Mouse (Mus musculus) heart, postnatal 0 days (tissue): ENCODE measurements around the gene Gm17651.

Experiments used
- CTCF ChIP-seq: IDR thresholded peaks from 2 replicates; pipeline ENCODE4 v1.5.1; 2016; ENCODE audit warnings: antibody characterized with exemption, control low read depth, low read depth
- EP300 ChIP-seq: IDR thresholded peaks from 2 replicates; pipeline ENCODE4 v1.6.1; 2016; ENCODE audit warnings: antibody characterized with exemption, low read depth

GRCm38 (mm10) chr3:97624611-97625010 is 49.9 kb downstream of the Gm17651 start:
- TF ChIP-seq CTCF (no peak), EP300 (no peak)
